Mouse (Mus musculus) thymus, adult 2 months (tissue): ENCODE results near the gene Fbxl7.

ENCODE experiments used
- CTCF ChIP-seq: fragments of 200-500 bp; IDR thresholded peaks from 2 replicates; pipeline ENCODE4 v1.5.1; 2012; ENCODE audit warnings: mild to moderate bottlenecking, control low read depth, low read length, moderate library complexity, borderline replicate concordance; ENCODE audit not compliant: control insufficient read depth, poor library complexity, insufficient read depth; ENCODE audit errors: extremely low read depth
- POLR2A ChIP-seq: fragments of 200-500 bp; IDR thresholded peaks from 2 replicates; pipeline ENCODE4 v1.6.1; 2012; ENCODE audit warnings: mild to moderate bottlenecking, low read length, control low read depth, moderate library complexity; ENCODE audit not compliant: control insufficient read depth, poor library complexity, insufficient read depth; ENCODE audit errors: extremely low read depth

- TF ChIP-seq POLR2A (no peak), CTCF (no peak)
These were observed 19.7 kb downstream of the Fbxl7 start for GRCm38 (mm10) chr15:26875687-26876086.
